14 mouse cellular contexts compared by ENCODE assay signal in the genomic region with DNA sequence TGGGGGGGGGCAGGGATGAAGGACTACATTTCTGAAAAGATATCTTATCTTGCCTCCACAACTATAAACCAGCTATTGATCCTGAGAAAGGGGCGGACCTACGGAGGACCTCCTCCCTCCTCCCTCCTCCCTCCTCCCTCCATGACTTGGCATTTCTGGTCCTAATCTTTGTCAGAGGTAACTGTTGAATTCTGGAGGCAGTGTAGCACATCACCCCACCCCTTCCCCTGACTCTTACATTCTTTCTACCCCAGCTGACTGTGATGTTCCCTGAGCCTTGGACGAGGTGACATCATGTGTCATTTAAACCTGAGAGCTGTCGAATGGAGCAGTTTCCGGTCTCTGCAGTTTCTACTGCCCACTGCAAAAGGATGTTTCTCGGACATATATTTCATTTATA.
"Had no signal": no experiment of that assay in that cellular context is flagged by ENCODE, and none has a peak within 500 bp of the region (broad histone marks: within the 10 kb centered on the region; RNA-seq: fewer than 3 reads in every experiment).

No protein-coding gene starts in this region.

- ATAC-seq: intestine, postnatal 0 days; midbrain, embryonic 16.5 days had no signal

- H3K27me3 ChIP-seq: limb, embryonic 13.5 days; midbrain, embryonic 12.5 days; neural tube, embryonic 13.5 days had no signal

- DNase-seq: kidney, adult 8-10 months; kidney, postnatal 10 days; kidney, postnatal 4 days; left cerebral cortex, postnatal 4 days; lung, adult 18-20 months; right cerebral cortex, postnatal 14 days; thymus, postnatal 14 days had no signal

- H3K27ac ChIP-seq: layer of hippocampus, adult 2 months; limb, embryonic 13.5 days; midbrain, embryonic 12.5 days; neural tube, embryonic 13.5 days; stomach, postnatal 0 days had no signal

- H3K4me3 ChIP-seq: layer of hippocampus, adult 2 months; limb, embryonic 13.5 days; midbrain, embryonic 12.5 days; neural tube, embryonic 13.5 days had no signal

- H3K4me2 ChIP-seq: limb, embryonic 13.5 days; midbrain, embryonic 12.5 days; neural tube, embryonic 13.5 days had no signal

- H3K36me3 ChIP-seq: limb, embryonic 13.5 days; midbrain, embryonic 12.5 days; neural tube, embryonic 13.5 days had no signal

- H3K9ac ChIP-seq: limb, embryonic 13.5 days; midbrain, embryonic 12.5 days; neural tube, embryonic 13.5 days had no signal
